Mouse (Mus musculus): ENCODE results near the gene Apbb1ip. TPM values are rescaled to one million over a fixed set of nuclear protein-coding genes. Genes with fewer than 3 reads are reported as not detected.
A peak's percentile ranks its signal among the peaks of the same experiment; 100 is the strongest.
"Not testable (repeated sequence)": the region's sequence is repeated elsewhere in the genome, so short reads cannot be mapped to it uniquely, and the experiment has no call there.

Apbb1ip gene
- total RNA-seq, 2 experiments from 2014 or later: 5.8 to 5.9 TPM

GRCm38 (mm10) chr2:22811466-22811865 lies 37.6 kb downstream of the Apbb1ip start:
- intact Hi-C loops (cut with DNase I): no loop called here
- no peak for DNase-seq (ENCODE audit: low spot score in 2 of 2)

- intact Hi-C loops (cut with DNase I): no loop called here
- no peak for DNase-seq (ENCODE audit: low spot score in 2 of 2)
Observed at GRCm38 (mm10) chr2:22813921-22814320, 40.0 kb downstream of the Apbb1ip start.

- no peak for DNase-seq (ENCODE audit: low spot score in 2 of 2)
- intact Hi-C loops (cut with DNase I): no loop called here
Observed at GRCm38 (mm10) chr2:22815674-22816073, 41.8 kb downstream of the Apbb1ip start.

- DNase-seq (ENCODE audit: low spot score in 2 of 2): no peak
- intact Hi-C loops (cut with DNase I): no loop called here
Observed at GRCm38 (mm10) chr2:22816231-22816630, 42.3 kb downstream of the Apbb1ip start.

GRCm38 (mm10) chr2:22822293-22822692 lies 48.4 kb downstream of the Apbb1ip start:
- no peak for DNase-seq (ENCODE audit: low spot score in 2 of 2)
- intact Hi-C loops (cut with DNase I): no loop called here

GRCm38 (mm10) chr2:22845514-22845913 lies 71.6 kb downstream of the Apbb1ip start:
- no peak for DNase-seq (ENCODE audit: low spot score in 2 of 2)
- intact Hi-C loops (cut with DNase I): no loop called here

GRCm38 (mm10) chr2:22851900-22852299 lies 78.0 kb downstream of the Apbb1ip start:
- no peak for DNase-seq (ENCODE audit: low spot score in 2 of 2)
- intact Hi-C loops (cut with DNase I): no loop called here

- no peak for DNase-seq (ENCODE audit: low spot score in 2 of 2)
- intact Hi-C loops (cut with DNase I): no loop called here
Observed at GRCm38 (mm10) chr2:22857501-22857900, 83.6 kb downstream of the Apbb1ip start.

GRCm38 (mm10) chr2:22862194-22862593 lies 88.3 kb downstream of the Apbb1ip start:
- no peak for DNase-seq (ENCODE audit: low spot score in 2 of 2)
- intact Hi-C loops (cut with DNase I): loop anchor here (5.0 kb wide), 1 partner anchor 905 kb away; no protein-coding TSS in a partner anchor

GRCm38 (mm10) chr2:22864394-22865037 lies 90.6 kb downstream of the Apbb1ip start:
- DNase-seq (ENCODE audit: low spot score in 2 of 2): peak; percentile 69 to 70
- intact Hi-C loops (cut with DNase I): loop anchor here (1.0 to 5.0 kb wide), 2 partner anchors 105 to 907 kb away; no protein-coding TSS in a partner anchor

- no peak for DNase-seq (ENCODE audit: low spot score in 2 of 2)
- intact Hi-C loops (cut with DNase I): no loop called here
Observed at GRCm38 (mm10) chr2:22865818-22866217, 91.9 kb downstream of the Apbb1ip start.

- no peak for DNase-seq (ENCODE audit: low spot score in 2 of 2)
- intact Hi-C loops (cut with DNase I): no loop called here
Observed at GRCm38 (mm10) chr2:22866894-22867424, 93.1 kb downstream of the Apbb1ip start.

GRCm38 (mm10) chr2:22873159-22873558 lies 99.3 kb downstream of the Apbb1ip start:
- intact Hi-C loops (cut with DNase I): no loop called here
- no peak for DNase-seq (ENCODE audit: low spot score in 2 of 2)

- DNase-seq (ENCODE audit: low spot score in 2 of 2): no peak
- intact Hi-C loops (cut with DNase I): no loop called here
Observed at GRCm38 (mm10) chr2:22874628-22875027, 100.7 kb downstream of the Apbb1ip start.

- intact Hi-C loops (cut with DNase I): no loop called here
- no peak for DNase-seq (ENCODE audit: low spot score in 2 of 2)
Observed at GRCm38 (mm10) chr2:22876614-22877013, 102.7 kb downstream of the Apbb1ip start.

GRCm38 (mm10) chr2:22878781-22879180 lies 104.9 kb downstream of the Apbb1ip start:
- no peak for DNase-seq (ENCODE audit: low spot score in 2 of 2)
- intact Hi-C loops (cut with DNase I): no loop called here

- DNase-seq (ENCODE audit: low spot score in 2 of 2); intact Hi-C loops (cut with DNase I): not testable (repeated sequence)
Observed at GRCm38 (mm10) chr2:22880726-22881125, 106.8 kb downstream of the Apbb1ip start.

- peak in 1 of 2 experiments; percentile 5 for DNase-seq (ENCODE audit: low spot score in 2 of 2)
- intact Hi-C loops (cut with DNase I): loop anchor here (2.0 kb wide), 1 partner anchor 146 kb away; the partner anchor contains the start of gene Abi1
Observed at GRCm38 (mm10) chr2:22894932-22895281, 121.0 kb downstream of the Apbb1ip start.

GRCm38 (mm10) chr2:22895282-22896273 lies 121.7 kb downstream of the Apbb1ip start, which contains the start of gene Pdss1:
Gene Pdss1, plus strand, starts transcription at chr2:22895522.
- DNase-seq (ENCODE audit: low spot score in 2 of 2): peak; percentile 91 to 94
- intact Hi-C loops (cut with DNase I): loop anchor here (2.0 kb wide), 1 partner anchor 145 kb away; the partner anchor contains the start of gene Abi1

- intact Hi-C loops (cut with DNase I): no loop called here
- DNase-seq (ENCODE audit: low spot score in 2 of 2): no peak
Observed at GRCm38 (mm10) chr2:22903947-22904346, 130.1 kb downstream of the Apbb1ip start.

Data from left cerebral cortex, postnatal 36 days (tissue).